Mouse (Mus musculus): ENCODE data around the gene Grik1.

DNA sequence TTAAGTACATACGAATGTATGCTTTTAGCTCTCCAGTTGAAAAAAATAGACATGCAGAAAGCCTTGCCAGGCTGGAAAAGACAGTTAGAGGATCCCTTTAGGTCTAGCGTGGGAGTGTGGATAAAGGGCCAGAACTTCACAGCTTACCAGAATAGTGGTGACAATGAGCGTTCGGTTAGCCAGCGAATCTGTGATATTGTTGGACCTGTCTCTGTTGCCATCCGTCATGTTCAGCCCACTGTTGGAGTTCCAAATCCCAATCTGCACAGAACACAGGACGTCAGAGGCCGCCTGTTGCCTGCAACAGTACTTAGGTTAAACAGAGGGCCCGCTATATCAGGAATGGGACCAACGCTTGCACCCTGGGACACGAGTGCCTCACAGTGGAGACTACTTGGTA lies 340.2 kb downstream of the Grik1 start:
- TF ChIP-seq POLR2A (IDR thresholded peaks at IDR 0.05; ENCODE audit: insufficient read depth, low read length): no peak
- TF ChIP-seq CTCF (IDR thresholded peaks at IDR 0.05; ENCODE audit: low read depth, low read length): no peak
